Mouse (Mus musculus) mouse trophoblast stem cell (cell line): Measurements from ENCODE around the gene Zeb2.

Source experiments
- in situ Hi-C, 2 experiments: fragments of 300-500 bp; cut with MseI, MboI; formaldehyde crosslinking; loops; 2 replicates in 1 of 2; 3 replicates in 1 of 2; pipeline ENCODE4 v1.15.1; 2025

Gene Zeb2

DNA sequence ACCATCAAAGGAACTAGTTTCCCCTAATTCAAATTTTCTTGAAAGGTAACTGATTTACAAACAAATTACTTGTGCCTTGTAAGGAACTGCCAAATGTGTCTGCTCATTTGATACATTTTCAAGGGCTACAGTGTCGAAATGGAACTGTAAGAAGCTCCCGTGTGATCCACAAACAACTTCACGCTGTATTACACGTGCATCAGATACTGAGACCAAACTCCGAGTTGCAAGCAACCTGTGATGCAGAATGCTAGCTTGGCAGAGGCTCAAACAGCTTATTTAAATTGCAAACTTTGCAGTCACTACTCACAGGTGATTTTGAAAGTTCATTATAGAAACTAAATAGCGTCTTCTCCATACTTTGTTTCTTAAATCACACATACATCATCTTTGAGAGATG, 55.1 kb downstream of the Zeb2 start:
- in situ Hi-C loops: no loop called here

DNA sequence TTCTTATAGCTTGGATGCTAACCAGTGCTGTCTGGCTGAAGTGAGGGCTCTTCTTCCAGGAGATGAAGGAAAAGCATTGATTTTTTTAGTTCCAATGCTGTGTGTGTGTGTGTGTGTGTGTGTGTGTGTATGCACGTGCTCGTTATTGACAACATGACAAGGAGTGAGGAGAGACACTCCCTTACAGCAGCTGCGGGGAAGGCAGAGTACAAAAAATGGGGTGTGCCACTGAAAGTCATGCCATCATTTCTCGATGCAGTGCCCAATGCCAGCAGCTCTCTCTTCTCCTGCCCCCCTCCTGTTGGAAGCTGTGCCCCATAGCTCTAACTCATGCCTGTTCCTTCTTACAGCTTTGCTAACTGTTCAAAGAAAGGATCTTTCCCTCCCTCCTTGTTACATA, 56.4 kb downstream of the Zeb2 start:
- in situ Hi-C loops: no loop called here

DNA sequence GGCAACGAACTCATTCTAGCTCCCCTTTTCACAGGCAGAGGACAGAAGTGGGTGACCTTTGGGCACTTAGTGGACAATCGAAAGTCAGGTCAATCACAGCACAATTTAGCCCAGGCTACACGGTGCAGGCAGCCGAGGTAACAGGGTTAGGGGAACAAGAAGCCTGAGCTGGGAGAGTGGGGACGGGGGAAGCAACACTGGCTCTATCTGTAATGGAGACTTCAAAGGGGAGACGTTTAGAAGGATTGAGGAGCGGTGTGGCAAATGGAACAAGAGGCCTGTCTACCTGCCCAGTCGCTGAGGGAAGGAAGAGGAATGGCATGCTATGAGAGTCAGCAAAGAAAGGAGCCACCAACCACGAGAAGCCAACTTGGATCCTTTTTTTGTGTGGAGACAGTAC, 57.0 kb downstream of the Zeb2 start:
- in situ Hi-C loops: no loop called here

DNA sequence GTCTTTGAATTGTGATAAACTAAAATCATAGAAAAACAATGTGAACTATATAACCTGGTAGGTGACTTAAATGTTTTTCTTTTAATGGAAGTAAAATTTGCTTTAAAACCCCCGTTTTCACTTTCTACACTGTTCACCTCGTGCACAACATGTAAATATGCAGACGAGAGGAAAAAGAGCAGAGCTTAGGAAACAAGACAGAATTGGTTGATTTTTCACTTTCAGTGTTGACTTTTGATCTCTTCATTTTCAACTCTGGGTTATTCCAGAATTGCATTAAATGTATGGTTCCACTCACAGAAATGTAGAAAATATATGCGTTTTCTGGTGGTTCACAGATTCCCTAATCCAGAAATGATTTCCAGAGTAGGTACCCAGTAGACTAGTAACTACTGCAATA, 57.6 kb downstream of the Zeb2 start:
- in situ Hi-C loops: no loop called here

DNA sequence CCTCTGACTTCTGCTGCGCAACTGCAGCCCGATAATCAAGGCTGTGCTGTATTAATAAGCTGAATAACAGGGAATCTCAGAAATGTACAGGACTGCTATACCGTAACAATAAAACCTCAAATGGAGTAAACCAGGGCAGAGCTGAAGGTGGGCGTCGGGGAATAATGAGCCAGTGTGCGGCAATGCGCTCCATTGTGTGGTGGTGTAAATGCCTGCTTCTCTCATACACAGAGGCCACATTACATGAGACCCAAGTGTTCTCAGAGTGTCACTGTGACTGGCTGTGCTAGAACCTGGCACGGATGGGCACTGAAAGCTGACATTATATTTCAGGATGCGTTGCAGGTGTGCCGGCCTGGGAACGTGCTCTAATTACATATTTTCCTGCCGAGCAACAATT, 58.2 kb downstream of the Zeb2 start:
- in situ Hi-C loops: no loop called here

DNA sequence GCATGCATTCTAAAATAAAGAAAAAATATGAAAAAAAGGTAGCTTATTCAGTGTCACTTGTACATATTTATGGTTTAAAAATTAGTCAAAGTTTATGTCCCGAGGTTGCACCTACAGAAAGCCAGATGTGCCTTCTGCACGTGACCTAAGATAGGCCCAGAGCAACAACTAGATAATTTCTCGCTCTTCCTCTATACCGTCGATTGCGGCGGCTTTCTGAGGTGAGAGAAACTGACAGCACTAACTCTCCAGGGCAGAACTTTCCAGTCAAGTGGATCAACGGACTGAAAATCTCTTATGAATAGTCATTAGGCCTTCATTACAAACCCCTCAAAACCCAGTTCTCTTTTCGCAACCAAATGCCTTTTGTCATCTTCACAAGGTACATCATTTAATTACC, 59.0 kb downstream of the Zeb2 start:
- in situ Hi-C loops: no loop called here

DNA sequence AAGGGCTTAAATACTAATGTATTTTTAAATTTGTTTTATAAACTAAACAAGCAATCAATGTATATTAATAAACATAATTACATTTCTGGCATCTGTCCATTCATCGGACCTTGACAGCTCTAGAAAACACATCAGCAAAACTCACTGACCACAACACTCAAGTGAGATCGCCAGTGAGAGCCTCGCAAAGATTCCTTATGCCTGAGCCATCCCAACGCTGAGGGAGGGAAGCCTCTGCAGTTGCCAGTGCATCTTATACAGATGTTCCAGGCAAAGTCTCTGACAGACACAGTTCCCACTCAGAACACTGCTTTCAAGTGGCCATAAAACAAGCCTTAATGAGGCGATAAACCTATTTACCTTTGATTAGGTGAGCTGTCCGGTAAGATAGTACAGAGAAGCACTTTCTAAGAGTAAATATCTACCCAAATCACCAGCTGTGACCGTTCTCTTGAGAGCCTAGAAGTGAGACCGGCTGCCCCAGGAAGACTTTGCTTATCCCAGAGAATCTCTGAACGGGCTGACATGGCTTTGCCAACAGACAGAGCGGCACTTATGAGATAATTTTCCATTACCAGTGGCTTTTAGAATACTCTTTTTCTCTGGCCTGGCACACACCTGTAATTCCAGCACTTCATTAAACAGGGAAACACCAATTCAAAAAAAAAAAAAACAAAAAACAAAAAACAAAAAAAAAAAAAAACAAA, 60.2 kb downstream of the Zeb2 start:
- in situ Hi-C loops: no loop called here

DNA sequence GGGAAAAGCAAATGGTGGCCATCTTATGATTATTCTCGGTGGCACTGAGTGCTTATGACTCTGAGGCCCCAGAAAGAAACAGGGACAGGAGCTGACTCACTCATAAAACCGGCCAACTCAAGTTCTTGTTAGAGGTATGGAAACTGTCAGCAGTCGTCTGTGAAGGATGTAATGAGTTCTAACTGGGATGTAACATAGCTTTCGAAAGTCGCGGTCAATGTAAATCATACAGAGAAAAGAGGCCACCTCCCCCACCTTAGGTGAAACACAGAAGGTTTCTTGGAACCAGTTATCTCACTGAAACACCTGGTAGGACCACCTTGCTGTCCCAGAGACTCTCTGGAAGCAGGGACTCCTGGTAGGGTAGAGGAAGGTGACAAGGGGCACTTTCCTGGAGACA, 61.3 kb downstream of the Zeb2 start:
- in situ Hi-C loops: no loop called here

DNA sequence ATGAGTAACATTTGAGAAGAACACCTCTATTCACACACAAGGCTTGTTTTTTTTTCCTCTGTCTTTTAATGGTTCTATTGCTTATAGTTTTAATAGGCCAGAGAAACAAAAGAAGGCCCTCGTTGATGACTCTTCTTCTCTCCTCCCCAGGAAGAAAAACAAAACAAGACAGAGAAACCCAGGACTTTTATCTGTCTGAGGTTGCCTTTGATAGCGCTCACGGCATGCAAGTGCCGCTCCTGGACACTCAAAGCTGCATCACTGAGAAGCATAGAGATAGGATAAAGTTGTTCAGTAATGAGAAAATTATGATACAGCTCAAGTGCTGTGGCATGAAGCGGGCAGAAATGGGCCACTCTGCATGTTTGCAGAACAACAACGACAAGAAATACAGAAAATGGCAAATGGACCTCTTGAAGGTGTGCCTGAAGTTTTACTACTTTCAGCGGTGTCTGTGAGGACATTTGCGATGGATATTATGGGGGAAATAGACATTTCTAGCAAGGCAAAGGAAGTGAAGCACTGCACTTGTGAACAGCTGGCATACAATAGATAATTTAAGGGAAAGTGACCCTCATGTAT, 62.1 kb downstream of the Zeb2 start:
- in situ Hi-C loops: no loop called here

DNA sequence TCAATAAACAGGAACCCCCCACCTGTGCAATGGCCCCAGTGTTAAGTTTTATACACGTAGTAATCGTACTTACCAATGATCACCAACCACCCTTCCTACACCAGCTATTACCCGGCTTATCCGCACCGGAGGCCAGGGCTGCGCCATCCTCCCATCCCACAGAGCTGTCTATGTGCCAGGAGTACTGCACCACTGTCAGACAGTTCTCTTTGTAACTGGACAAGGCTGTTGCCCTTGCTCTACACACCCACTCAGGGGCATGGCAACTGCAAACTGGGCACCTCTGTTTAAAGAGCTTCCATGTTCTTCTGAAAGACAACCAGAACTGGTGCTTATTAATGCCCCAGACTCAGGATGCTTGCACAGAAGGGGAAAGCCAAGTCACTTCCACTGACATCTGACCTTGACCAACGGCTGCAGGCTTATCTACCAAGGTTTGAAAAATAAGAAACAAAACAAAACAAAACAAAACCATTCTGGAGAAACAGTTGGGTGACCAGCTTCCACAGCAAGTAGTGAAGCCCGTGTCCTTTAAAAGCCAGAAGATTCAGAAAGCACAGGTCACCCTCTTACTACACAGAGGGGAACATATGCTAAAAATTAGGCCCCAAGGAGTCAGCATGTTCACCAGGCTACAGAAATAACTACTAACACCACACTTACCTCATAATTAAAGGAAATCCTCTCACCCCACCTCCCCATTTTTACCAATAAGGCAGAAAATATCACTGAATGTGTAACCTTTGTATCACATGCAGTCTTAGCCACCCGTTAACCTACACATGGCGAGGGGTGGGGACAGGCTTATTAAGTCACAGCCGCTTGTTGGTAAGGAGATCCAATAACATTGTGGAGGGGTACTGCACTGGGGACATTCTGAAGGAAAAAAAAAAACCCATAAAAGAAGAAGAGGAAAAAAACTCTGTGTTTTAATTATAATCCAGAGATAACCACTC, 62.8 kb downstream of the Zeb2 start:
- in situ Hi-C loops: no loop called here

DNA sequence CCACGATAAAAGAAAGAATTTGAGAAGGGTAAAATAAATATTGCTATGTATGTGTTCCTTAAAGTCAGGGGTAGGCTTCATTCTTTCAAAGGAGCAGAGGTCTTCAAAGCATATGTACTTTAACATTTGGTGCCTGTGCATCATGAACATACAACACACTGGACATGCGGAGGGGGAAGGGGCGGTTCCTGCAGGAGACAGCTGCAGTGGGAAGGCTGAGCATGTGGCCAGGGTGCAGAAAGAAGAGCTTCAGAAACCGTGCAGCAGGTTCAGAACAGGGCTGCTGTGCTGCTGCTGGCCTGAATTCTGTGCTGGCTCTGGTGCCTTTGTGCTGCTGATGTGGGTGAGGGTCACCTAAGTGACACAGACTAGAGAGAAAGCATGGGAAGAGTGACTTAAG, 64.6 kb downstream of the Zeb2 start:
- in situ Hi-C loops: no loop called here

DNA sequence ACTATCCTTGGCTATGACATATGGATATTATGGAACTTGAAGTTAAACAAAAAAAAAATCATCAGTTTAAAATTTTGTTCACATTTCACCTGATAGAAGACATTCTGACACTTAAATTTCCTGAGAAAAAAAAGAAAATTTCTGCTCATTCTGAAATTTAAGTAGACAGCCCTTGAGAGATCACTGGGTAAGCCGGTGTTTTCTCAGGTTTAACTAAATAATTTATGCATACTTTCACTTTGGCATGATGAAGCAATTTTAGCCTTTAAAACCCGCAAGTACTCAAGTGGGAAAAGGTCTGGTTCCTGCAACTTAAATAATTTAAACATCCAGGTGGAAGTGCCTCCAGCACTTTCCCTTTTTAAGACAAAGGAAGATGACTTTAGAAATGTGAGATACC, 65.9 kb downstream of the Zeb2 start:
- in situ Hi-C loops: no loop called here

DNA sequence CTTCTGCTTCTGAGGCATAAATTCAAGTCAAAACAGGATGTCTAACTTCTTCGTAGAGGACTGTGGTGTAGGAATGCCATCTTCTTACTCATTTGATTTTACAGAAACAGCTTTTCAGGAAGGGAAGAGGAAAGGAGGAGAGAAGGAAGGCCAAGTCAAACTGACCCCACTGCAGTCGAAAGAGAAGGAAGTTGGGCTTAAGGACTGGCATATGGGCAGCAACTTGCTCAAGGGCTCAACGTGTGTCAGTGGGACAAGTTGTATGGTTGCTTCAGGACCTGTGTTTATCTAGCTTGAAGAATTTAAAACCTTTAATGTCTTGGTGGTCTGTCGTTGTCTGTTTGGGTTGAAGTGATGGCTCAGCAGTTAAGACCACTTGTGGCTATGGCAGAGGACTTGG, 67.3 kb downstream of the Zeb2 start:
- in situ Hi-C loops: no loop called here

DNA sequence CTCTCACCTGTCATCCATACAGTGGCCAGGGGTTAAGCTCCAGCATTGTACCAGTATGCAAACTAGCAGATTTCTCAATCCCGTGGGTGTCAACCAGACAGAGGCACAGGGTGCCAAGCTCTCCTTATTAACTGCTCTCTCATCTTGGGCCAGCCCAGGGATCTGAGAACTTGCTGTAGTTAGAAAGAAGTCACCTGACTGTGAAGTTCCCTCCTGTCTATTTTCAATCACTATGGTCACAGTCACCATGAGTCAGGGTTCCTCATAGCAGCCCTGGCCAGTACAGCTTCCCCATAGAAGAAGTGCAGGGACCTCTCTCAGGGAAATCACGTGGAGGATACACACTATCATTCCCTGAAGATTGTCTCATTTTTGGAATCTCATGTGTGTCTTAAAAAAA, 67.9 kb downstream of the Zeb2 start:
- in situ Hi-C loops: no loop called here

DNA sequence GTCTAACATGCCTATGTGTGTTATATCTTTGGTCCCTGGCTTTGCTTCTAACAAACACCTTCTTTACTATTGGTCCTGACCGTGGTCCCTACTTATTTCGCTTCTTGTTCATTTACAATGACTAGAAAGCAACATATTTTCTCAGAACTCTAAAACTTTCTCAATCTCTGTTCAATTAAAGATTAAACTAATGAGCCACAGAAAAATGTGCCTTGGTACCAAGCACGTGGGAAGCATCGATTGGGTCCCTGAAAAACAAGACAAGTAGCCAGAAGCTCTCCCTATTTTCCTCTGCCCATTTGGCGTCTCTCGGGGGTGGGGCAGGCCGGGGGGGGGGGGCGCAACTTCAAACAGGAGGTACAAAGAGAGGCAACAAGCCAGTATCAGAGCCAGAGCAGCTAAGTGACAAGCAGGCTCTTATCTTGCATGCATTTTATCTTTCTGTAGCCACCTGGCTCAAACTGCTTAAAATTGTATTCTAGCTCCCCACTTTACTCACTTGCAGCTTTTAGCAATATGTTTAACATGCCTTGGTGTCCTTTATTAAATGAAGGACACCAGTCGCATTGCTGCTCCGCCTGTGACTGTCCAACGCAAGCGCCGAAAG, 76.4 kb downstream of the Zeb2 start:
- in situ Hi-C loops: no loop called here

DNA sequence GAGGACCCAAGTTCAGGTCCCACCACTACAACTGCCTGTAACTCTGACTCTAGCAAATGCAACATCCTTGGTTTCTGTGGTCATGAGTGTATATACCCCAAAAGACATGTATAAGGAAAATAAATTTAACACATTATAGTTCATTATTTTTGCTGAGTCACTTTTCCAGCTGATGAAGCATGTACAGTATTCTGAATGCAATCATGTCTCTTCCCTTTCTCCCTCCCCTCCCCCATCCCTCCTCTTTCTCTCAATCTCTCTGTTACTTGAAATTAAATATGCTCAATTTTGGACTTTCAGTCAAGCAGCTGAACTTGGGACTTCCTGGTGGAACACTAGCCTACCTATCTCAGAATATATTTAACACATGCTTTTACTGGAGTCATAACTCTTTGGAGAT, 77.7 kb downstream of the Zeb2 start:
- in situ Hi-C loops: no loop called here

DNA sequence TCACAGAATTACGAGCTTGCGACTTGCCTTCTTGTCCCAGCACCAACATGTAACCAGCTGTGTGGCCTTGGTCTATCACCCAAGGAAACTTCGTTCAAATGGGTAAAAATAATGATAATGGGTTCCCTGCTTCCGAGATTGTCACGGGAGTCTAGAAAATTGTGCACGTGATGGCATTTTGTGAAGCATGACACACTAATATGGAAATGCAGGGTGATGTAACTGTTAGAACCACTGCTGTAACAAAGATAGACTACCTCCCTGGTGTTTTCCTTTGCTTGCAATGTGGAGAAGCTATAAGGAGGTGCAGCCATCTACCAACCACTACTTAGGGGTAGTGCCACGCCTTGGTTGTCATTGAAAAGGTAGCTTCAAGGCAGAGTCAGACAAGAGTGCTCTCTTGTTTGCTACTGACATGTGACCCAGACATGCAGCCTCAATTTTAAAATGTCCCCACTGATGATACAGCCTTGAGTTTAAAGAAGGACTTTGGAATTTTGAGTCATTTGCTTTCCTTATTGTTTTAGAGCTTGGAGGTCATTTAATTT, 89.0 kb downstream of the Zeb2 start:
- in situ Hi-C loops: no loop called here

DNA sequence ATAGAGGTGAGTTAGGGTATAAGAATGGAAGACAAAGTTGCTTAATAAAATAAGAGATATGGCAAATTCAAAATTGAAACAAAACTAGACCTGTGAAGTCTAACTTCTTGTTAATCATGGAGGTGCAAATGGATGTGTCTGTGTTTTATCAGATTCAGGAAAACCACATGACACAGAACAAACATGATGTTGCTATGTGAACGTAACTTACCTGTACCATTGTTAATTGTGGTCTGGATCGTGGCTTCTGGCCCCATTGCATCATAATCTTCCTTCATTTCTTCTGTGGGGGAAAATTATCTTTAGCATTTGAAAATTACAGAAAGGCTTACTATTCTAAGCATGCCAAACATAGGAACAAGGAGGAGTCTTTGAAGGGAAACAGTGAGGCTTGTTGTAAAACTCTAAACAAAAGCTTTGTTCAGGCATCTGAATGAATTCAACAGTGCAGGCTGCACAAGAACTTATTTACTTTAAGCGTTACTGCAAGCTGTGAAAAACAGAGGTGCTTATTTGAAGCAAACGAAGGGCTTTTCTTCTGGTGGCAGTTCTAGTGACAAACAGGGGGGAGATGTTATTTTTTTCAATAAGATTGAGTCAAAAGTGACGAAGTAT, 99.9 kb downstream of the Zeb2 start:
- in situ Hi-C loops: no loop called here

DNA sequence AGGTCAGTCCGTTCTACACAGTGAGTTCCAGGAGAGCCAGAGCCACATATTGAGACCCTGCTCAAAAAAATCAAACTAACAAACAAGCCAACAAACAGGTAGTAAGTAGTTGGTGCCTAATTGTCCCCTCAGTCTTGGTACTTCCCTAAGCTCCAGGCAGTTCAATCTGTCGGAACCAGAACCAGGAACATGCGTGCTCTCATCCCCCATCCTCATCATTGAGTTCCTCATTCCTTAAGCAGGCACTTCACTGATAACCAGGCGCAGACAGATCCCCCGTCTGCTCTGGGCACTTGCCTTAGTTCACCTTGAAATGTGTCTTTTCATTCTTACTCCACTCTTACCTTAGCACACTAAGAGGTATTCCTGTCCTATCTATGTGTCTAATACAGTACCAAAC, 103.9 kb downstream of the Zeb2 start:
- in situ Hi-C loops: no loop called here

DNA sequence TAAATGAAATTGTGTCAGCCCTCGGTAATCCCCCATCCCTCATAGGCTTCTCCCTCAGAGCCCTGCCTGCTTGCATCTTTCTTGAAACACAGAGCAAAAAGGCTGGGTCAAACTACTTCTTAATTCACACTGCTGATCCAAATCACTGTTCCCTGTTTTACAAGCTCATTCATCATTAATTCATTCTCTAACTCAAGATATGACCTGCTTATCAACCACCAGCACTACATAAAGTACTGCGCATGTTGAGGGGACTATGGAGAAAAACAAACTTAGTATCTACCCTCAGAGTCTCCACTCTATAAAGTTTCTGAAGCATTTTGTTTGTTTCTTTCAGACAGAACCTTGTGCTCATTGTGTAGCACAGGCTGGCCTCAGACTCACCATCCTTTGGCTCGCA, 104.5 kb downstream of the Zeb2 start:
- in situ Hi-C loops: no loop called here

DNA sequence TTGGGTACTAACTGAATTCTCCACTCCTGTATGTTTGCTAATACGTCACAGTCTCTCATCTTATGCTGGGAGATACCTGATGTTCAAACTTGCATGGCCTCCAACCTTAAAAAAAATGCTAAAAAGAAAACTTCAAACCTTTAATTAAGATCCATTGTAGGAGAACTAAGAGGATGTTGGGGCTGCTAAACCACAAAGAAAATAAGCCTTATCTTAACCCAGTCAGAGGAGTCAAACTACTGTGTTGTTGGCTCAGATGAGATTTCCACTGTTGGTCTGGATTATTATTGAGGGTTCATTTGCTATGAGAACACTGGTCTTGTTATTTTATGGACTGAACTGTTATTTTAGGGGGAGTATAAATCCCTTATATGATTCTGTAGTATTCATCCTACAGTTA, 106.5 kb downstream of the Zeb2 start:
- in situ Hi-C loops: no loop called here

DNA sequence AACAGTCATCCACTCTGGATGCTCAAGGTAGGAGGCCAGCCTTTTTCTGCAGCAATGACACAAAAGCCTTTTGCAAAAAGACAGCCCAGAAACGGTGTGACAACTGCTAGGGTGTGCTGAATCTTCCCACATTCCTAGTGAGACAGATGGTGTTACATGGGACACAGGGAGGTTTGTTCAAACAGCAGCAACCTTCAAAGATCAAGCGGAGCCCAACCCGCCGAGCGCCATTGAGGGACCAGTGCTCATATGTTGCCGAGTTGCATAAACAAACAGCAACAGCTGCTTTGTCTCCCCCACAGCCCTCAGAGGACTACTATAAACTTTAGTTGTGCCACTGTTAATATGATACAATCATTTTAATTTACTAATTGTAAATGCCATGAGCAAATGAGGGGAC, 117.3 kb downstream of the Zeb2 start:
- in situ Hi-C loops: no loop called here
